In genomic region chr12:59969948-59970347, GRCm38 (mm10) we compare ENCODE assay signal across 14 mouse cellular contexts.
DNase-seq lines count a peak whose midpoint lies in the region; ATAC-seq and TF ChIP-seq lines count a peak whose summit lies in the region.
"Had no signal": no experiment of that assay in that cellular context is flagged by ENCODE, and none has a peak within 500 bp of the region (broad histone marks: within the 10 kb centered on the region; RNA-seq: fewer than 3 reads in every experiment).

No protein-coding gene starts in this region.

- no peak overlapping the region for H3K9ac ChIP-seq in midbrain, postnatal 0 days (replicated peaks; ENCODE audit: low read length, poor library complexity, severe bottlenecking)
- H3K9ac ChIP-seq in midbrain, embryonic 16.5 days (ENCODE audit: low read depth, low read length): no peak overlapping the region
- no peak overlapping the region for H3K9ac ChIP-seq in limb, embryonic 15.5 days
- no peak overlapping the region for H3K9ac ChIP-seq in forebrain, postnatal 0 days
- H3K9ac ChIP-seq: liver, embryonic 12.5 days; neural tube, embryonic 15.5 days had no signal

- ATAC-seq in midbrain, postnatal 0 days (ENCODE audit: low FRiP score): no peak
- ATAC-seq in midbrain, embryonic 16.5 days: no peak
- no peak for ATAC-seq in limb, embryonic 15.5 days (ENCODE audit: insufficient number of reproducible peaks, low FRiP score, low TSS enrichment, low read depth)
- no peak for ATAC-seq in forebrain, postnatal 0 days
- ATAC-seq: liver, embryonic 12.5 days had no signal

- H3K27me3 ChIP-seq in midbrain, postnatal 0 days (ENCODE audit: insufficient read depth, low read length): no peaks in the 10 kb centered on the region
- no peaks in the 10 kb centered on the region for H3K27me3 ChIP-seq in midbrain, embryonic 16.5 days (ENCODE audit: control insufficient read depth, insufficient read depth, low read depth, low read length)
- no peaks in the 10 kb centered on the region for H3K27me3 ChIP-seq in limb, embryonic 15.5 days
- no peaks in the 10 kb centered on the region for H3K27me3 ChIP-seq in forebrain, postnatal 0 days (ENCODE audit: insufficient read depth, low read length)
- H3K27me3 ChIP-seq: liver, embryonic 12.5 days; neural tube, embryonic 15.5 days had no signal

- peak; percentile 8 for DNase-seq in gastrocnemius, adult 18-20 months (ENCODE audit: low spot score)
- no peak for DNase-seq in gastrocnemius, postnatal 4 days (ENCODE audit: low spot score in 2 of 2)
- DNase-seq in midbrain, postnatal 0 days (ENCODE audit: low spot score): peak; percentile 16
- no peak for DNase-seq in left cerebral cortex, adult 2 months (ENCODE audit: extremely low spot score in 1 of 2, low spot score in 2 of 2)
- no peak for DNase-seq in forebrain, postnatal 0 days
- DNase-seq: cerebellum, adult 18-20 months; right cerebral cortex, adult 18-20 months; thymus, adult 18-20 months had no signal

- no peaks in the 10 kb centered on the region for H3K4me1 ChIP-seq in midbrain, postnatal 0 days (ENCODE audit: insufficient read depth, low read length)
- no peaks in the 10 kb centered on the region for H3K4me1 ChIP-seq in midbrain, embryonic 16.5 days (ENCODE audit: control insufficient read depth, insufficient read depth, low read length)
- peaks cover 6% of the 10 kb centered on the region; the same call in 1 of the 2 replicates for H3K4me1 ChIP-seq in limb, embryonic 15.5 days
- H3K4me1 ChIP-seq in forebrain, postnatal 0 days (ENCODE audit: insufficient read depth): no peaks in the 10 kb centered on the region
- H3K4me1 ChIP-seq: forebrain, embryonic 10.5 days; liver, embryonic 12.5 days; neural tube, embryonic 15.5 days had no signal

- no peaks in the 10 kb centered on the region for H3K36me3 ChIP-seq in midbrain, postnatal 0 days (ENCODE audit: insufficient read depth, low read length)
- no peaks in the 10 kb centered on the region for H3K36me3 ChIP-seq in midbrain, embryonic 16.5 days (ENCODE audit: control insufficient read depth, insufficient read depth, low read length)
- H3K36me3 ChIP-seq in limb, embryonic 15.5 days: no peaks in the 10 kb centered on the region
- H3K36me3 ChIP-seq in forebrain, postnatal 0 days (ENCODE audit: insufficient read depth): no peaks in the 10 kb centered on the region
- H3K36me3 ChIP-seq: forebrain, embryonic 10.5 days; liver, embryonic 12.5 days; neural tube, embryonic 15.5 days had no signal

- no peaks in the 10 kb centered on the region for H3K9me3 ChIP-seq in midbrain, postnatal 0 days (ENCODE audit: low read length)
- no peaks in the 10 kb centered on the region for H3K9me3 ChIP-seq in midbrain, embryonic 16.5 days (replicated peaks; ENCODE audit: control insufficient read depth, low read length, poor library complexity, severe bottlenecking)
- H3K9me3 ChIP-seq in limb, embryonic 15.5 days: no peaks in the 10 kb centered on the region
- H3K9me3 ChIP-seq in forebrain, postnatal 0 days (ENCODE audit: low read length): no peaks in the 10 kb centered on the region
- H3K9me3 ChIP-seq: forebrain, embryonic 10.5 days; liver, embryonic 12.5 days; neural tube, embryonic 15.5 days had no signal

- H3K4me3 ChIP-seq in midbrain, postnatal 0 days (ENCODE audit: low read depth, low read length): no peak overlapping the region
- no peak overlapping the region for H3K4me3 ChIP-seq in midbrain, embryonic 16.5 days (ENCODE audit: low read depth, low read length)
- no peak overlapping the region for H3K4me3 ChIP-seq in limb, embryonic 15.5 days
- H3K4me3 ChIP-seq in left cerebral cortex, adult 2 months: no peak overlapping the region
- no peak overlapping the region for H3K4me3 ChIP-seq in forebrain, postnatal 0 days (ENCODE audit: low read depth, low read length)
- H3K4me3 ChIP-seq: forebrain, embryonic 10.5 days; layer of hippocampus, adult 2 months; liver, embryonic 12.5 days; neural tube, embryonic 15.5 days had no signal

- no peak overlapping the region for H3K27ac ChIP-seq in midbrain, postnatal 0 days (ENCODE audit: low read depth, low read length)
- H3K27ac ChIP-seq in midbrain, embryonic 16.5 days (ENCODE audit: low read length): no peak overlapping the region
- peak overlapping the region; percentile 61 for H3K27ac ChIP-seq in limb, embryonic 15.5 days
- no peak overlapping the region for H3K27ac ChIP-seq in left cerebral cortex, adult 2 months
- no peak overlapping the region for H3K27ac ChIP-seq in forebrain, postnatal 0 days (ENCODE audit: low read depth, low read length)
- H3K27ac ChIP-seq: forebrain, embryonic 10.5 days; layer of hippocampus, adult 2 months; liver, embryonic 12.5 days; neural tube, embryonic 15.5 days had no signal

- TF ChIP-seq CTCF in midbrain, postnatal 0 days (IDR thresholded peaks at IDR 0.05): no peak
- TF ChIP-seq CTCF in left cerebral cortex, adult 2 months (IDR thresholded peaks at IDR 0.05): no peak
- TF ChIP-seq CTCF in forebrain, postnatal 0 days (IDR thresholded peaks at IDR 0.05; ENCODE audit: low read depth): no peak

- intact Hi-C loops in left cerebral cortex, adult 2 months (cut with DNase I): no loop called here

- H3K4me2 ChIP-seq in midbrain, postnatal 0 days (ENCODE audit: low read depth, low read length, poor library complexity, severe bottlenecking): no peak overlapping the region
- H3K4me2 ChIP-seq in midbrain, embryonic 16.5 days (ENCODE audit: low read length): no peak overlapping the region
- H3K4me2 ChIP-seq in limb, embryonic 15.5 days: no peak overlapping the region
- H3K4me2 ChIP-seq in forebrain, postnatal 0 days (ENCODE audit: low read depth): no peak overlapping the region
- H3K4me2 ChIP-seq: liver, embryonic 12.5 days; neural tube, embryonic 15.5 days had no signal

- WGBS in midbrain, postnatal 0 days: 66% methylated on average over 2 of the region's 2 CpGs
- WGBS in midbrain, embryonic 16.5 days: 73% methylated on average over 2 of the region's 2 CpGs
- 51% methylated on average over 2 of the region's 2 CpGs for WGBS in limb, embryonic 15.5 days
- 53% methylated on average over 2 of the region's 2 CpGs for WGBS in forebrain, postnatal 0 days

Comparison
In these comparisons a context has a peak if more than half of its experiments do, and no peak if none do; other contexts are left out.
1. DNase-seq: peak in gastrocnemius, adult 18-20 months (single experiment) and midbrain, postnatal 0 days (single experiment); none in gastrocnemius, postnatal 4 days (0 of 2), left cerebral cortex, adult 2 months (0 of 2) and forebrain, postnatal 0 days (single experiment).